Mouse (Mus musculus) heart, postnatal 14 days (tissue): Measurements from ENCODE around the gene Kat6b. TPM values are rescaled to one million over a fixed set of nuclear protein-coding genes. Genes with fewer than 3 reads are reported as not detected.
"Not testable (repeated sequence)": the region's sequence is repeated elsewhere in the genome, so short reads cannot be mapped to it uniquely, and the experiment has no call there.

Experiments
- DNase-seq, 2 experiments: peaks; one replicate each; pipeline ENCODE4 v3.0.0; 2021 to 2022
- intact Hi-C: fragments of 180-260 bp; cut with DNase I; formaldehyde crosslinking; loops from one replicate; pipeline ENCODE4 v1.15.1; 2025
- total RNA-seq, 2 experiments: library from RNA; stranded (reverse); gene quantifications; 2 replicates each; pipeline ENCODE4 v1.2.3; 2021

Kat6b gene
- total RNA-seq, 2 experiments from 2014 or later: 33.5 to 38.4 TPM

- intact Hi-C loops: loop anchor here (5.0 kb wide), 1 partner anchor 116 kb away; no protein-coding TSS in a partner anchor
- no peak for DNase-seq
These were observed 144.7 kb downstream of the Kat6b start for GRCm38 (mm10) chr14:21625946-21626345.

DNA sequence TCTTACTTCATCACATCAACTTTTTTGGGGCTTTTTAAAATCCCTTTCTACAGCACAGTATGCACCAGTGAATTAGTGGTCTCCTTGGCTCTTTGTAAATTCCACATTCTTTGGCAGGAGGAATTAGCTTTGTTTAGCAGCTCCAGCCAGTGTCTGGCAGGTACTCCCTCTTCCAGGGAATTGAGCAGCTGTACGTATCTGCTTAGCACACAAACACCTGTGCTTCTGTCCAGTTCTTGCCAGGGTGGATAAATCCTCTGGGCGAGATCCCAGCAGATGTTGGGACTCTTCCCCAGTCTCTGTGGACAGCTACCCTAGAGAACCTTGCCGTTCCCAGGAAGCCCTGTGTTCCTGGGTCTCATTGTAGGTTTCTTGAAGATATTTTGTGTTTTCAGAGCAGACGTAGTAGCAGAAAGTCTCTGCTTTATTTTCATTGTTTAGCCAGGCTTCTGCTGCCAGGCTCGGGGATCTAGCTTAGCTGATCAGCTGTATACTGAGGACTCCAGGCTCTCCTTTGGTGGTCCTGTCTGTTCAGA is 150.5 kb downstream of the Kat6b start:
- DNase-seq: no peak
- intact Hi-C loops: no loop called here

DNA sequence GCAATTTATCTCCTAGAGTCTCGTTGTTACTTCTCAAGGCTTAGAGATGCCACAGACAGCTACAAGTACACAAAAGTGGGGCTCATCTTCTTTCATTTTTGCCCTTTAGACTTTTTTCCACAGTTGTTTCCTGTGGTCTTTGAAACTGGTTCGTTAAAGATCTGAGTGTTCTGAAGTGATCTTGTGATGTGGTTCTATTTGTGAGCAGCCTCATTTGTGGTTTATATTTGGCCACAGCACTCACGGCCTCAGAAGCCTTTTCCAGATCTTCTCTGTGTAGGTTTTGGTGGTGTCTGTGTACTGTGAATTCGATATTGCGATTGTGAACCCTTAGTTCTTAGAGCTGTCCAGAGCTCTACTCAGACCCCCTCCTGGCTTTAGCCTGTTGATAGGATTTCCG is 155.3 kb downstream of the Kat6b start:
- no peak for DNase-seq
- intact Hi-C loops: no loop called here

DNA sequence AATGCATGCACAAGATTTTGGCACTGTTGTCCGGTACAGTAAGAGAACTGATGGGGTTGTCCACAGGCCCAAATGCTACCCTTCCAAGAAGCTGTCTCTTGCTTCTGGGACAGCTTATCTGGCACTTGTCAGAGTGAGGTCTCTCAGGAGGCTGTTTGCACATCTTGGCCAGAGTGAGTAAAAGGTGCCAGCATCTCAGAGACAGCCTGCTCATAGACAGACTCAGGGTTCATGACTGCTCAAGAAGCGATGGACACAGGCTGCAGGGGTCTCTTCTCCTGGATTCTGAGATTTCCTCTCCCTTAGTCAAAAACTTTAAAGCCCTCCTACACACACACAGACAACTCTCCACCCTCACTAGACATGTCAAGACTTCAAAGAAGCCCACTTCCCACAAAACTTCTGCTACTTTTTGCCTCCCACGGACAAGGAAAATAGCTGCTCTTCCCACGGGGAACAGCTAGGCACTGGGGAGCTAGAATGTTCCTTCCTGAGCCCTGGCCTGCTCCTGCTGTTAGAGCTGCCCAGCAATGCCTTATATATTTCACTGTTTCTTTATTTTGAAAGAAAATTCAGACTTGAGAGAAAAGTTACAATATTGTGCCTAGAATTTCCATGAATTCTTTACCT is 159.7 kb downstream of the Kat6b start:
- no peak for DNase-seq
- intact Hi-C loops: no loop called here

GRCm38 (mm10) chr14:21653813-21654212 is 172.6 kb downstream of the Kat6b start:
- intact Hi-C loops: no loop called here
- DNase-seq: no peak

GRCm38 (mm10) chr14:21659155-21659554 is 177.9 kb downstream of the Kat6b start:
- intact Hi-C loops: loop anchor here (5.0 kb wide), 1 partner anchor 162 kb away; no protein-coding TSS in a partner anchor
- DNase-seq: peak; percentile 49 to 65

- peak; percentile 58 to 77 for DNase-seq
- intact Hi-C loops: loop anchor here (5.0 kb wide), 1 partner anchor 162 kb away; no protein-coding TSS in a partner anchor
These were observed 178.4 kb downstream of the Kat6b start for GRCm38 (mm10) chr14:21659652-21660051.

- DNase-seq: peak in 1 of 2 experiments; percentile 29
- intact Hi-C loops: no loop called here
These were observed 181.4 kb downstream of the Kat6b start for GRCm38 (mm10) chr14:21662465-21663142.

- no peak for DNase-seq
- intact Hi-C loops: no loop called here
These were observed 188.0 kb downstream of the Kat6b start for GRCm38 (mm10) chr14:21669218-21669617.

DNA sequence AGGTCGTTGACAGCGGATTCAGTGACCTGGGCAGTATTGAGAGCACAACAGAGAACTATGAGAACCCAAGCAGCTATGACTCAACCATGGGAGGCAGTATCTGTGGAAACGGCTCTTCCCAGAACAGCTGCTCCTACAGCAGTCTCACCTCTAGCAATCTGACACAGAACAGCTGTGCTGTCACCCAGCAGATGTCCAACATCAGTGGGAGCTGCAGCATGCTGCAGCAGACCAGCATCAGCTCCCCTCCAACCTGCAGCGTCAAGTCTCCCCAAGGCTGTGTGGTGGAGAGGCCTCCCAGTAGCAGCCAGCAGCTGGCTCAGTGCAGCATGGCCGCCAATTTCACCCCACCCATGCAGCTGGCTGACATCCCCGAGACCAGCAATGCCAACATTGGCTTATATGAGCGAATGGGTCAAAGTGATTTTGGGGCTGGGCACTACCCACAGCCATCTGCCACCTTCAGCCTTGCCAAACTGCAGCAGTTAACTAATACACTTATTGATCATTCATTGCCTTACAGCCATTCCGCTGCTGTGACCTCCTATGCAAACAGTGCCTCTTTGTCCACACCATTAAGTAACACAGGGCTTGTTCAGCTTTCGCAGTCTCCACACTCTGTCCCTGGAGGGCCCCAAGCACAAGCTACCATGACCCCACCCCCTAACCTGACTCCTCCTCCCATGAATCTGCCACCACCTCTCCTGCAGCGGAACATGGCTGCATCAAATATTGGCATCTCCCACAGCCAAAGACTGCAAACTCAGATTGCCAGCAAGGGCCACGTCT is 188.6 kb downstream of the Kat6b start:
- DNase-seq: peak; percentile 35 to 42
- intact Hi-C loops: no loop called here

DNA sequence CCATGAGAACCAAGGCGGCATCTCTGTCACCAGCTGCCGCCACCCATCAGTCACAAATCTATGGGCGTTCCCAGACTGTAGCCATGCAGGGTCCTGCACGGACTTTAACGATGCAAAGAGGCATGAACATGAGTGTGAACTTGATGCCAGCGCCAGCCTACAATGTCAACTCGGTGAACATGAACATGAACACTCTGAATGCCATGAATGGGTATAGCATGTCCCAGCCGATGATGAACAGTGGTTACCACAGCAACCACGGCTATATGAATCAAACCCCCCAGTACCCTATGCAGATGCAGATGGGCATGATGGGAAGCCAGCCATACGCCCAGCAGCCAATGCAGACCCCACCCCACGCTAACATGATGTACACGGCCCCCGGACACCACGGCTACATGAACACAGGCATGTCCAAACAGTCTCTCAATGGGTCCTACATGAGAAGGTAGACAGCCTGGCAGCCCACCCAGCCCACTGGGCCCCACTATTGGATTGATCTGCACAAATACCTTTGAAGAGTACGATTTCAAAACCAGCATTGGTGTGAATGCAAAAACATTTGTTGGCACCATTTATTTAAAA is 189.3 kb downstream of the Kat6b start:
- intact Hi-C loops: not testable (repeated sequence)

DNA sequence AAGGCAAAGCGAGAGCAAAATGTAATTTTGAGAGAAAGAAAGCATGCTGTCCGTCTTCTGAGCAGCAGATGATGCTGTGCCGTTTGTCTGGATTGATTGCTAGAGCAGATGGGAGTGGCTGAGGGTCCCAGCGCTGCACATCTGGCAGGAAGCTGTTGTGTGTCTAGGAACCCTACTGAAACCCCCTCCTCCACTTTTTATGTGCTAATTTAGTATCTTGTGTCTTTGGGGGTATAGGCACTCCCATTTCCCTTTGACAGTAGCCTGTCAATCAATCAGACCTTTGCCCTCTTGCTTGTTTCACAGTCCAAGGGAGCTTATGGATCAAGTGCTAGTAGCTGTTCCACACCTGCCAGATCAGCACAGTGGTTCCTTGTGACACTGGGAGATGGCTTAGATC is 191.9 kb downstream of the Kat6b start:
- intact Hi-C loops: no loop called here

More for the DNA sequence above, 189.3 kb downstream of the Kat6b start:
- not testable (repeated sequence) for DNase-seq

GRCm38 (mm10) chr14:21674471-21674870 is 193.2 kb downstream of the Kat6b start:
- DNase-seq: peak in 1 of 2 experiments; percentile 23
- intact Hi-C loops: no loop called here

More for the DNA sequence above, 191.9 kb downstream of the Kat6b start:
- DNase-seq: no peak

DNA sequence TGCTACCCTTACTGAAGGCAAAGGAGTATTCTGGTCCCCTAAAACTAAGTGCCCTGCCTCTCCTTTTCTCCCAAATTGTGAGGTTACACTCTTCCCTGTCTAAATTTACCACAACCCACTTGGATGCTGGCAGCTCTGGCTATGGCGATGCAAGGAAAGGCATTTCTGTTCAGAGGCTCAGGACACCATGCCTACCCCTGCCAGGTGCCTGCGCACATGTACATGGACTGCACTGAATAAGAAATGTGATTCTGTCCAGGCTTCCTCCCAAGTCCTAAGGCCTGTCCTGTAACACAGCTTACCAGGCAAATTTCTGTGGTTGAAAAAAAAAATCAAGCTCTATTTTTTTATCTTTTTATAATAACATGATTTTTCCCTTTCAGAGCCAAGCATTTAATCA is 195.0 kb downstream of the Kat6b start:
- DNase-seq: no peak

DNA sequence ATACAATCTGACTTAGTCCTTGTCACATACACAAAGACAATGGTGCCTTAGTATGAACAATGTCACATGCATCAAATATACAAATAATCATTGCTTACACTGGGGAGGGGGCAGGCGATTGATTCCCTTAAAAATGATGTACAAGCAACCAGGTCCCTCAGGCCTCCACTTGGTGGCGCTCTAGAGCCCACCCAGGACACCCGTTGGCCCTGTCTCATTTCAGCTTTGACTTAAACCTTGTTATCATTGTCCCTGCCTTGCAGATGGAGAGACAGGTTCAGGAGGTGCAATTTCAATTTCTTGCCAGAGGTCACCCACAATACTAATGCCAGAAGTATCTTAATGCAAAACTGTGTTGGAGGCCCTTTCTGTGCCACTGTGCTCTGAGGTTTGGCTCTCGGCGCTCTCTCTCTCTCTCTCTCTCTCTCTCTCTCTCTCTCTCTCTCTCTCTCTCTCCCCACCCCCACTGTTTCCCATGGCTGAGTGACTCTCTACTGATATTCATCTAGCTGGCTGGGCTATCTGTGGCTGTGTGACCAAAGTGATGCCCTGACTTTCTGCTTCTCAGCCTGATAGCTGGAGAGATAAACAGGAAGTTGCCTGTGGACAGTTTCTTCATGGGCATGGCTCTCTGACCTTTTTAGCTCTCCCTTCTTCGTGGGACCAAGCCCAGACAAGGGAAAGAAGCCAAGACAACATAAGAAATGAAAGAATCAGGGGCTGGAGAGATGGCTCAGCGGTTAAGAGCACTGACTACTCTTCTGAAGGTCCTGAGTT is 197.5 kb downstream of the Kat6b start:
- intact Hi-C loops: loop anchor here (1.0 kb wide), 1 partner anchor 64 kb away; no protein-coding TSS in a partner anchor
- peak; percentile 64 to 73 for DNase-seq

More for the DNA sequence above, 195.0 kb downstream of the Kat6b start:
- intact Hi-C loops: no loop called here

GRCm38 (mm10) chr14:21679631-21680201 is 198.5 kb downstream of the Kat6b start:
- no peak for DNase-seq
- intact Hi-C loops: no loop called here

DNA sequence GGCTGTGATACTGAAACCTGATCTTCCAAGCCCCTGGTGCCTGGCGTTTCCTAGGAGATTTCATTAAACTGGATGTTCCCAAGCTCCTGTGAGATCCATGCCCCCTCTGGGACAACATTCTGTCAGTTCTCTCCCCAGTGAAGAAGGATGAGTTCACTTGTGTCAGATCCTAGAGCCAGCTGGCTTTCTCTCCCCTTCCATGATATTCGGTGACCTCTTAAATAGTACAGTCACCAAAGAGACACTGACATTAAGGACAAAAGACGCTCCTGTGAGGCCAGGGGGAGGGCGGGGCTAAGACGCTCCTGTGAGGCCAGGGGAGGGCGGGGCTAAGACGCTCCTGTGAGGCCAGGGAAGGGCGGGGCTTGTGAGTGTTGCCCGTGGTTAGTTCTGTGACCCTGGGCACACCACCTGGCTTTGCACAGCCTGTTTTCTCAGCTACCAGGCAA is 201.5 kb downstream of the Kat6b start:
- DNase-seq: peak; percentile 31
- intact Hi-C loops: no loop called here

DNA sequence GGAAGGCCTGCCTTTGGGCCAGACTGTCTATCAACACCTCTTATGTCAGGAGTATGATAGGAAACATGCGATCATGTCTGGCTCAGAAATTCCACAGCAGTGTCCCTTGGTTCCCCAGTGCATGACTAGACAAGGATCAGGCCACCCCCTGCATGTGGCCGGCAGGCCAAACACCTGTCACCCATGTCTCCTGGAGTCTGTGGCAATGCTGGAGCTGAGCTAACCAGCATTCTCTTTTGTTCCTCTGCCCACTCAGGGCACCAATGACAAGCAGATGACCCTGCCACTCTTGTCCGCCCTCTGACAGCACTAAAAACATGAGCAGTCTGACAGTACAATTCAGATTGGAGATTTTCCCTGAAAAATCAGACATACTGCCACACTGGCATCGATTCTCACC is 202.6 kb downstream of the Kat6b start:
- intact Hi-C loops: no loop called here
- DNase-seq: no peak
